Mouse (Mus musculus) gastrocnemius, postnatal 14 days (tissue): ENCODE data around the gene Rap2a. TPM values are rescaled to one million over a fixed set of nuclear protein-coding genes. Genes with fewer than 3 reads are reported as not detected.

ENCODE experiments used
- DNase-seq: peaks from one replicate; pipeline ENCODE4 v3.0.0; 2021; ENCODE audit warnings: mixed read lengths
- intact Hi-C: fragments of 180-260 bp; cut with DNase I; formaldehyde crosslinking; loops from one replicate; pipeline ENCODE4 v1.15.1; 2025; ENCODE audit warnings: low total_unique reads
- total RNA-seq, 2 experiments: library from RNA; stranded (reverse); gene quantifications; 2 replicates each; pipeline ENCODE4 v1.2.3; 2021

Gene Rap2a
- total RNA-seq, 2 experiments from 2014 or later, result 7.6 to 10.2 TPM

DNA sequence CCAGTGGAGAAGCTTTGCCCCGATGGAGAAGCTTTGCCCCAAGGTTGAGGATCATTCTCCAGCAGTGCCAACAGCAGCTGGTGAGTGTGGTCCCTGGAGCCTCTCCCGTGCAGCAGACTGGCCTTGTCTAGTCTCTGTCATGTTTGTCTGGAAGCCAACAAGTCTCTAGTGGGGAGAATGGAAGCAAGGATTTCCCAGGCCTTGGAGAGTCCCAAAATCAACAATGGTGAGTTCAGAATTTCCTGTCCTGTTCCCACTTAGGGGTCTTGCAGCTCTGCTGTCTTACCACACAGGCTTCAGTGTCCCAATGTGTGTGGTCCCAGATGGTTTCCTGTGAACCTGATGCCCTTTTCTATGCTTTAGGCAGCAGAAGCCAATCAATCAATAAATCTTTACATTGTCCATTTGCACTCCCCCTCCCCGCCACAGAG, 56.6 kb downstream of the Rap2a start:
- intact Hi-C loops, result no loop called here
- no peak for DNase-seq

DNA sequence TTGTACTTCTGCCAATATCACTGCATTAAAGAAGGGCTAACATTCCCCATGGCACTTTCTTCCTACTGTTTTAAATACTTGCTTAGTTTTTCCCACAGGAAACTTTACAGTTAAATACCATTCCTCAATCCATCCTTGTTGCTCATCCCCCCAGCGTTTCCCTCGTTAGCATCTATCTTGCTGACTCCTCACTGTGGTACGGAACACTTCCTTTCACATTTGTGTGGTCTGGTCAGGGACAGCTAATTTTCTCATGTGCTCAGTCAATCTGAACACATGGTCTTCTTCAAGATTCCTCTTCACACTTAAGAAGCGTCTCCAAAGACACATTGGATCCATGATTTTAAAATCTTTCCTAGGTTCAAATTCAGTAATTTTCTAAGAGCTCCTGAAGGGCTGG, 57.2 kb downstream of the Rap2a start:
- no peak for DNase-seq
- intact Hi-C loops, result no loop called here

DNA sequence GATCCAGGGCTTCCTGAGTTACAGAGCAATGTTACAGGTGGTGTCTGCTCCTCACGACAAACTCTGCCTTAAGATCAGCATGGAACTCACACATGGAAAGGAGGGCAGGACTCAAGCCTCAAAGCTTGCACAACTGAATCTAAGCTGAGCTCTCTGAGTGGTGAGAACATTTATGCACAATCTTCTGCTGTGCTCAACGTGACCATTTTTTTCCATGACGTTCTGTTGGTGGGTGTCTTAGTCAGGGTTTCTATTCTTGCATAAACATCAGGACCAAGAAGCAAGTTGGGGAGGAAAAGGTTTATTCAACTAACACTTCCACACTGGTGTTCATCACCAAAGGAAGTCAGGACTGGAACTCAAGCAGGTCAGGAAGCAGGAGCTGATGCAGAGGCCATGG, 57.7 kb downstream of the Rap2a start:
- DNase-seq, result no peak
- intact Hi-C loops, result no loop called here

DNA sequence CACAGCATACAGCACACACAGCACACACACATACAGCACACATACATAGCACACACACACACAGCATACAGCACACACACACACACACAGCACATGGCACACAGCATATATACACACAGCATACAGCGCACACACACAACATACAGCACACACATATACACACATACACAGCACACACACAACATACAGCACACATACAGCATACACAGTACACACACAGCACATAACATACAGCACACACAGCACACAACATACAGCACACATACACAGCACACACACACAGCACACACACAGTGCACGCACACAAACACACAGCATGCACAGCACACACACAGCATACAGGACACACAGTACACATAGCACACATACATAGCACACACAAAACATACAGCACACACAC, 60.9 kb downstream of the Rap2a start:
- intact Hi-C loops, result no loop called here
- no peak for DNase-seq

DNA sequence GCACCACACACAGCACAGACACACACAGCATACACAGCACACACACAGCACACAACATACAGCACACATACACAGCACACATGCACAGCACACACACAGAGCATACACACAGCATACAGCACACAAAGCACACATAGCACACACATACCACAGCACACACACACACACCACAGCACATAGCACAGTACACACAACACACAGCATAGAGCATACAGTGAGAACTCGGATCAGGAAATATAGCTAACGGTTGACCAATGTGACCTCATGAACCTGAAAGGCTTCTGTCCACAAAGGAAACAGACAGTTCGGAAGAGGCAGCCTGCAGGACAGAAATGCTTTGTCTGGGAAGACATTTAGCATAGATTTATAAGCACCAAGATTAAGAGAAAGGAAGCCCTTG, 61.4 kb downstream of the Rap2a start:
- intact Hi-C loops, result no loop called here
- no peak for DNase-seq

DNA sequence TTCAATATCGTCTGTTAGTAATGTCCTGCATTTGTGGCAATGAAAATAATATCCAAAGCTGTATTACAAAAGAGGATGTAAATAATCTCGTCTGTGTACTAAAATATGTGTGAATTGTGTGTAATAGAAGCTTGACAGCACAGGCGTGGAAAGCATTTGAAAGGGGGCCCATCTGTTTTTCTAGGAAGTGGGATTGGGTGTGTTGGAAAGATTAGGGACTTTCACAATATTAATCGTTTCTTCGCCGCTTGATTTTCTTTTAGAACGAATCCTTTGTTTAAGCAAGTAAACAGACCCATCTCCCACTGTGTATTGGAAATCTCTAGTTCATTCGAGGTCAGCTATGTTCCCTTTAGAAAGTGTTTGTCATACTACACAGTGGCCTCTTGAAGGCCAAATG, 64.2 kb downstream of the Rap2a start:
- DNase-seq, result no peak
- intact Hi-C loops, result no loop called here

DNA sequence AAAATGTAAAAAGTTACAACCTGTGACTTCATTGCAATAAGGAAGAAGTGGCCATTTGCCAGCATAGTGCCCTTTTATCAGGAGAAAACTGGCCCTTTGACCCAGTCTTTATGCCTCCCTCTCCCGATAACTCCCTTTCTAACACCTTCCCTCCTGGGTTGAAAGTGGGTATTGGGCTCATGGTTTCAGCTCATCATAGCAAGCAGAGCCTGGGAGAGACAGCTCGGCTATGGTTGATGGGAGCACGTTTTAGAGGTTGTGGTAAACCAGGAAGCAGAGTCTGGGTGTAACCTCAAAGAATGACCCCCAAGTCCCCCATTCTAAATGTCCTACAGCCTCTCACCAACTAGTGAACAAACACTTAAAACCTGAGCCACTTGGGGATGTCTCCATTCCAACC, 64.7 kb downstream of the Rap2a start:
- intact Hi-C loops, result no loop called here
- DNase-seq, result no peak

DNA sequence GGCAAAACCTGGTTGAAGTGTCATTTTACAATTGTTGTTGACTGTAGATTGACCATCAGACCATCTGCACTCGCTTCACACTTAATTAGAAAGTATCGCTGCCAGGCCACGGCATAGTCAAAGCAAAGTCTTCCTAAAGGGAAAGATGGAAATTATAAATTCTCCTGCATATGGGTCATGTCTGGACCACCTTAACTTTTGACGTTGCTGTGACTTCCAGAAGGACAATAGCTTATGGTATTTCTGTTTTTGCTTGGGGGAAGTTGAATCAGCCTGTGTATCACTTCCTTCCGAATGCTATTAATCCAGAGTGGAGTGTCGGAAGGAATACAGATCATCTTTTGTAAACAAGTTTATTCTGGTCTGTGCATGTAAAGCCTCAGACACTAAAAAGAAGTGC, 65.6 kb downstream of the Rap2a start:
- intact Hi-C loops, result no loop called here

DNA sequence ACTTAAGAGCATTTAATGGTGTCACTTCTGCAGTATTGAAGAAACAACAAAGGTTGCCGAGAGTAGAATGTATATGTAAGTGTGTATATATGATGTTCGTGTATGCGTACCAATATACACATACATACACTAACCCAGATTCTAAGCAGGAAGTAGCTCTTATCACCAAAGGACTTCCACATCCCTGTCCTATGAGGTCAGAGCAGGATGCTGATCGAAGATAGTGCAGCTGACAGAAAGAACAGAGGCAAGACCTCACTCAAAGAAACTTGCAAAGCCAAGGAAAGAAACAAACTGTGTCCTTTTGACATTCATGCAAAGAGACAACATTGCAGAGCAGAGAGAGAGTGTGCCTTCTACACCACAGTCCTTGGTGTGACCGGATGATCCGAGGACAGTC, 66.3 kb downstream of the Rap2a start:
- intact Hi-C loops, result no loop called here
- DNase-seq, result no peak

More for the DNA sequence above, 65.6 kb downstream of the Rap2a start:
- DNase-seq, result no peak

DNA sequence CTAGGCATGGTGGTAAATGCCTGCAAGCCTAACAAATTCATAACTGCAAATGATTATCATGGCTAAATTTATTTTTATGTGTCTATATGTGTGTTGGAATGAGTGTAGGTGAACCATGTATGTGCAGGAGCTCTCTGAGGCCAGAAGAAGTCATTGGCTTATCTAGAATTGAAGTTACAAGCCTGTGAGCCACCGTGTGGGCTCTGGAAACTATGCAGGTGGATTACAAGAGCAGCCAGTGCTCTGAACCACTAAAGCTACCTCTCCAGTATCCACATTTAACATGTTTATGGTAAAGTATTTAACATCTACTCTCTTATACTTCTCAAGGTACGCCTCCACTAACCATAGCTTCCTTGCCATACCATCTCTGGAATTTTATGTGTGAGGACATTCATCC, 66.7 kb downstream of the Rap2a start:
- intact Hi-C loops, result no loop called here
- no peak for DNase-seq

Other genes with a start within 250 kb of the Rap2a start
- 100 to 1,000 TPM; 232 to 277 TPM for gene Mbnl2, start 202.8 kb upstream of the Rap2a start, total RNA-seq